22 mouse cellular contexts compared by ENCODE assay signal in the genomic region with DNA sequence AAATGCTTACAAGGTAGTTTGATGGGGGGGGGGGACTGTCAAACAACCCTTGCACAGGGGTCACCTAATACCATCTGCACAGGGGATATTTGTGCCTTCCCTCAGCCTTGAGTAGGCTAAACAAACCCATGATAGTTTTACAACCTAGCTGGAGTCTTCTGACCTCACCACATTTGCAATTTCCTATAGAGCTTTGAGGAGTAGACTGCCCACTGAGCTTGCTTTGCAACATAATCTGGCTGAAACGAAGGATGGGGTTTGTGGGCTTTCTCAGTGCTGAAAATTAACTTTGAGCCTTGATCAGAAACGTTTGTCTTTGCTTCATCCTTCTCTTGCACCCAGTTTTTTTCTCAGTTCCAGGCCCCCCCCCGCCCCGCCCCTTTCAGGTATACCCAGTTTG.
"Had no signal": no experiment of that assay in that cellular context is flagged by ENCODE, and none has a peak within 500 bp of the region (broad histone marks: within the 10 kb centered on the region; RNA-seq: fewer than 3 reads in every experiment).

No protein-coding gene starts in this region.

- H3K27ac ChIP-seq: gastrocnemius, adult 2 months; heart, embryonic 10.5 days; heart, embryonic 15.5 days; hindbrain, embryonic 10.5 days; hindbrain, embryonic 12.5 days; hindbrain, embryonic 14.5 days; limb, embryonic 13.5 days; limb, embryonic 15.5 days; liver, embryonic 12.5 days had no signal

- DNase-seq: gastrocnemius, adult 2 months; gastrocnemius, postnatal 10 days; gastrocnemius, postnatal 25 days; heart, postnatal 4 days; kidney, adult 18-20 months; kidney, adult 8-10 months; kidney, postnatal 10 days; kidney, postnatal 36 days; layer of hippocampus, adult 9-11 months; layer of hippocampus, postnatal 36 days; left cerebral cortex, postnatal 4 days had no signal

- H3K4me2 ChIP-seq: heart, embryonic 12.5 days; heart, embryonic 15.5 days; hindbrain, embryonic 12.5 days; hindbrain, embryonic 14.5 days; limb, embryonic 13.5 days; limb, embryonic 15.5 days; liver, embryonic 12.5 days had no signal

- ATAC-seq: hindbrain, embryonic 16.5 days; inflammation-experienced regulatory T-cells, adult 6 months; liver, embryonic 12.5 days had no signal

- H3K27me3 ChIP-seq: heart, embryonic 12.5 days; heart, embryonic 15.5 days; hindbrain, embryonic 12.5 days; limb, embryonic 13.5 days; limb, embryonic 15.5 days; liver, embryonic 12.5 days had no signal

- H3K9me3 ChIP-seq: heart, embryonic 10.5 days; heart, embryonic 15.5 days; hindbrain, embryonic 10.5 days; hindbrain, embryonic 12.5 days; limb, embryonic 13.5 days; limb, embryonic 15.5 days; liver, embryonic 12.5 days had no signal

- H3K4me1 ChIP-seq: heart, embryonic 10.5 days; limb, embryonic 15.5 days; liver, embryonic 12.5 days had no signal

- H3K9ac ChIP-seq: heart, embryonic 12.5 days; heart, embryonic 15.5 days; hindbrain, embryonic 12.5 days; hindbrain, embryonic 14.5 days; limb, embryonic 13.5 days; limb, embryonic 15.5 days; liver, embryonic 12.5 days had no signal

- H3K4me3 ChIP-seq: gastrocnemius, adult 2 months; heart, embryonic 10.5 days; heart, embryonic 12.5 days; heart, embryonic 15.5 days; hindbrain, embryonic 10.5 days; hindbrain, embryonic 12.5 days; limb, embryonic 13.5 days; limb, embryonic 15.5 days; liver, embryonic 12.5 days had no signal

- H3K36me3 ChIP-seq: heart, embryonic 10.5 days; heart, embryonic 12.5 days; heart, embryonic 15.5 days; hindbrain, embryonic 10.5 days; hindbrain, embryonic 12.5 days; limb, embryonic 13.5 days; limb, embryonic 15.5 days; liver, embryonic 12.5 days had no signal
